Mouse (Mus musculus) embryonic stem cell, embryonic (primary cell): ENCODE data around the gene Ghr.

Experiments
- CTCF ChIA-PET, 4 experiments: fragments of 300-600 bp in 2 of 4; fragments of 350-600 bp in 2 of 4; sonication (Branson Sonifier 250); formaldehyde crosslinking; loops; one replicate each; lab custom pipeline; 2022; ENCODE audit warnings: inconsistent platforms in 2 of 4; lab: Charles Lee
- POLR2A ChIA-PET, 4 experiments: fragments of 300-600 bp in 2 of 4; fragments of 350-600 bp in 2 of 4; sonication (Branson Sonifier 250); formaldehyde crosslinking; loops; one replicate each; lab custom pipeline; 2022; ENCODE audit warnings: antibody characterized with exemption in 4 of 4, inconsistent platforms in 1 of 4; lab: Charles Lee

Gene Ghr

DNA sequence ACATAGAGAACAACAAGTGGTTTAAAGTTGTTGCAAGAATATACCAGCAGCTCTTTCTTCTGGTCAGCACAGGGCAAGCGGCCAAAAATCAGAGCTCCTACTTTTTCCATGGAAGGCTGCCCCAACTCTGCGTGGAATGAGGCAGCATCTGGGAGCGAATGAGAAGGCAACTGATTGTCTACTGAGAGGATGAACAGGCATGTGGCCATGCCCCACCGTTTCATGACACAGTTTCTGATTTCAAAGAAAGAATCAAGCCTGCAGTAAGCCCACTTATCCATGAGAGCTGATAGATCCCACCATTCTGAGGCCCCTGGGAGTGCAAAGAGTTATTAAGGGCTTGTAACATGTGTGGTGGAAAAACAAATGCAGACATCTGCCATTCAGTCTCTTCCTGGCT is 160.1 kb downstream of the Ghr start:
- POLR2A ChIA-PET, result no interaction called here
- CTCF ChIA-PET, result no interaction called here

DNA sequence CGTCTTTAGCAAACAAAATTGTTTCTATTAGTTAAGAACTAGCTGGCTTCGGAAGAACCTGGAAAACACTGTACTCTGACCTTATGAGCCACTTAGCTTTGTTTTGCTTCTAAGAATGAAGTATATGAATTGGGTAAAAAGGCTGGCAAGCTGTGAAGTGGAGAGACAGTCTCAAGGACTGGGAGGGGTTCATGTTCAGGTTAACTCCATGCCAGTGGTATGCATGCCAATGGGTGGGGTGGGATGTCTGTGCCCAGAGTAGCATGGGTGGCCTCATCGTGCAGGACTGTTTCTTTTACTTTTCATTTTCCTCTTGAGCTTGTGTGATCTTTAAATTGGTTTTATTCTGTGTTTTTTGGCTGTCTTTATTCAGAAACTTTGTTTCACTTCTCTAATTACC is 165.6 kb downstream of the Ghr start:
- ChIA-PET POLR2A (no interaction called here), CTCF (interaction anchor here in 1 of 4 experiments (0.6 kb wide), 1 partner anchor 491 kb away, joined by 7 read pairs; no protein-coding TSS in a partner anchor)

DNA sequence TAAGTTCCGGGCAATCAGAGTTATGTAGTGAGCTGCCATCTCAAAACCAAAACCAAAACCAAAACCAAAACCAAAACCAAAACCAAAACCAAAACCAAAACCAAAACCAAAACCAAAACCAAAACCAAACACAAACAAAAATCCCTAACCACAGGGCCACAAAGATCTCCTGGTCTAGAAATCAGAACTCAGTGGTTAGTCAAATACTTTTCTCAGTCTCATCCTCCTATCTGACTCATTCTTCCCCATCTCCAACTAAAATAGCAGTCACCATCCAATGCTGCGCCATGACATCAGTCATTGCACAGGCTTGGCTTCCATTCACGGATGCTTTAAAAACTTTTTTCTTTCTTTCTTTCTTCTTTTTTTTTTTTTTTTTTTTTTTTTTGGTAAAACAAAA is 170.2 kb downstream of the Ghr start:
- ChIA-PET CTCF (no interaction called here), POLR2A (no interaction called here)

DNA sequence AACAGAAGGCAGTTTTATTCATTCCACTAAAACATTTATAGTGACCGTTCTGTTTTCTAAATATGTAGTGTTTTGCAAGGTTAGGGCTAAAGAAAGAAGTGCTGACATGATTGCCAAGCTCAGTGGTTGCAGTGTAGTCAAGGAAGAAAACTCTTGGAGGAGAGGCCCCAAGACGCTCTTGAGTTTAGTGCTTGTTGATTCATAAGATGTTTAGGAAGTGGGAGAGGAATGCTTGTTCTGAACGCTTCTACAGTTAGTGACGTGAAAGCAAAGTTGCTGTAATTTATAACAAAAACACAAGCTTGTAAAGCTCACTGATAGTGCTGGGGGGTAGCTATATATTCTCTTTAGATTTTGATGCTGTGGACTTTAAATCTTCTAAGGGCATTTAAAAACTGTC is 174.8 kb downstream of the Ghr start:
- CTCF ChIA-PET, result no interaction called here

DNA sequence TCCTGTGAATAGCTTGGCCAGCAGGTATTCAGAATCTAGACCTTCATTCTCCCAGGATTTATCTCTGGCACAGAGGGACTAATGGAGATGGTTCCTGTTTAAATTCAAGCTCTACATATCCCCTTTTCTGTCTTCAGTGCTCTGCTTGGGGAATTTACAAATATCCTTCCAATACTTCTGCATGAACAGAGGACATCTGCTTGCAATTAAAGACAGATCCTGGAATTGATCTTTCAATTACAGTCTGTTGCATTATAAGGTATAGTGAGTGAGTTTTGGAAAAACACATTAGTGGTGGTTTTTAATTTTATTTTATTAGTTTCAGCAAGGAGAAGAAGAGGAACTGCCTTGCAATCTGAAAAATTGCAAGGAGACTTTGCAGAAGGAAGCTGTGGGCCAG is 184.1 kb downstream of the Ghr start:
- CTCF ChIA-PET, result no interaction called here
- POLR2A ChIA-PET, result no interaction called here

More for the DNA sequence above, 174.8 kb downstream of the Ghr start:
- POLR2A ChIA-PET, result no interaction called here

DNA sequence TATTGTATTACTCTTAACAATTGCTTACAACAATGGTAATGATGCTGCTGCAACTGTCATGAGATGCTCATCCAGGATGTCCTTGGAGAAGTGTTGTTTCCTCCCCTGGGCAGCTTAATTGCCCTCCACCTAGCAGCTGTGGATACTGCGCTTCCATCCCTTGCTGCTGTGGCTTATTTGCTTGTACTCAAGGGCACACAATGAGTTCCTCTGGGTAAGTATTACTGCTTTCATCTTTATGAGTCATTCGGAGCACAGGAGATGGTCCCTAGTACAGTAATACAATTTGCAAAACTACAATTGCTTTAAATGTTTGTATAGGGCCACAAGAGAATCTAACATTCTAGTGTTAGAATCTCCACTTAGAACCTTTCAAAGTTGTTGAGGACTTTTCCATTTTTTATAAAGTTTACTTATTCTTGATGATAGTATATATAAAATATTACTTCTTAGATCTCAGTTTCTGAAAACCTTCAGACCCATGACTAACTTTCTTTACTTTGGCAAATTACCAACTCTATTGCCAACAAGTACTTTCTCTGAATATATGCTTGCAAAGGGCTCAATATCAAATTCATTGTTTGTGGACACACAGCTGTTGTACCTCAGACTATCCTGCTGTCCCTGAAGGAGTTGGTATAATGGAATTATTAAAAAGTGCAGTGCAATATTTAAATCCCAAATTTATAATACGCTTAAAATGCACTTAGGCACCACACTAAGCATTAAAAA is 185.8 kb downstream of the Ghr start:
- POLR2A ChIA-PET, result no interaction called here
- CTCF ChIA-PET, result no interaction called here

DNA sequence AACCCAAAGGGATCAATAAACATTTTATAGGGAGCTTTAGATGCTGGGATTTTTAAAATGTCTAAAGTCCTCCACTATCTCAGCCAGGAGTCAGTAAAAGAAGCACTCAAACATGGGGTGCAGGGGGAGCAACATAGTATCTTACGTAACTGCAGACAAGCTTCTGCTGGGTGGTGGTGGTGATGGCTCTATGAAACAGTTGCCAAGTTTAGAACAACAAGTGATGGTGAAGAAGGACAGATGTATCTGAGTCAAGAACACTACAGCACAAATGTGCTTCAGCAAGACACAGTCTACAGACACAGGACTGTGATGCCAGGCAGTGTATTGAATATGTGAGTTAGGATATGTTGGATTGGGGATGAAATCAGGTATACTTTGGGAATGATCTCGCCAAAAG is 187.1 kb downstream of the Ghr start:
- ChIA-PET POLR2A (no interaction called here), CTCF (no interaction called here)

DNA sequence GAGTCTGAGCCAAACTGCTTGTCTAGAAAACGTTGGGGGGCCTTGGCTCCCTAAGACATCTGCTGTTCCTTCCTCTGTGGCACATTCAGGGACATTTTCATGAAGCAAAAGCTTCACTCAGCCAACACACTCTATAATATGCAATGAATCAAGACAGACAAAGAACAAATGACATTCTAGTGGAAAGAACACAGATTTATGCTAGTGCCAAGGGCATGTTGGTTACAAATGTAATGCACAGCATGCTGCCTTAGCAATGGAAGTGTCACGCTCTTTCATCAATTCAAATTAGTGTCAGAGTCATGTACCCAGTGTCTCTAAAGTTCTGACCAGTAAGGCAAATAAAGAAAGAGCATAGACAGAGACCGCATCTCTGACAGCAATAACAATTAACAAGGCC is 187.6 kb downstream of the Ghr start:
- POLR2A ChIA-PET, result no interaction called here
- CTCF ChIA-PET, result no interaction called here

DNA sequence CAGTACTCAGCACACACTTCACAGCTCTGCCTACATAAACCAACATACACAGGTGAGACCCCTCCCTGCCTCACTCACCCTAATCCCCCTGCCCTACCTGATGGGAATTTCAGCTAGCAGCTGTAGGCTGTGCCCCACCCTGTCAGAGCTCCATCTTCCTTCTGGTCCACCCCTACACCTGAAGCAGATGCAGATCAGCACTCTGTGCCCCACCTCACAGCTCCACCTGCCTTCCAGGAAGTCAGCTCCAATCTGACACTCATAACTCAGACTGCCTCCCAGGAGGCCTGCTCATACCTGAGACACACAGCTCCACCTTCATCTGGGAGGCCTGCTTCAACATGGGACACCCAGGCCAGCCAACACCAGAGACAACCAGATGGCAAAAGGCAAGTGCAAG is 192.6 kb downstream of the Ghr start:
- CTCF ChIA-PET, result no interaction called here

DNA sequence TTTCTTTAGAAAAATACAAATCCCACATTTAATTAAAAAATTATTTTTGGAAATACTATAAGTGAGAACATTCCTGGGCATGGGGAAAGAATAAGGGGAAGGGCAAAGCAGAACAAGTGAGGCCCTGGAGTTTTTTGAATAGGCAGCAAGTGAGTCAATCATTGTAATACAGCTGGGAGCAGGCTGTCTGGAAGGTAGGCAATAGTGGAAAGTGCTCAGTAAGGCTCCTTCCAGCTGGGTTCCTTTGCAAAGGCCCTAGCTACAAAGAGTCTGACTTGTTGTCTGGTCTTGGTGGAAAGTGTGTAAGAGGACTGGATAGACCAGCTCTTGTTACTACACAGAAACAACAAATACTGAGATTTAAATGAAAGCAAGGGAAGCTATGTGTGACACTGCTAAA is 194.3 kb downstream of the Ghr start:
- POLR2A ChIA-PET, result no interaction called here
- CTCF ChIA-PET, result interaction anchor here in 1 of 4 experiments (0.6 kb wide), 1 partner anchor 117 kb away, joined by 3 read pairs; no protein-coding TSS in a partner anchor

More for the DNA sequence above, 192.6 kb downstream of the Ghr start:
- POLR2A ChIA-PET, result no interaction called here

DNA sequence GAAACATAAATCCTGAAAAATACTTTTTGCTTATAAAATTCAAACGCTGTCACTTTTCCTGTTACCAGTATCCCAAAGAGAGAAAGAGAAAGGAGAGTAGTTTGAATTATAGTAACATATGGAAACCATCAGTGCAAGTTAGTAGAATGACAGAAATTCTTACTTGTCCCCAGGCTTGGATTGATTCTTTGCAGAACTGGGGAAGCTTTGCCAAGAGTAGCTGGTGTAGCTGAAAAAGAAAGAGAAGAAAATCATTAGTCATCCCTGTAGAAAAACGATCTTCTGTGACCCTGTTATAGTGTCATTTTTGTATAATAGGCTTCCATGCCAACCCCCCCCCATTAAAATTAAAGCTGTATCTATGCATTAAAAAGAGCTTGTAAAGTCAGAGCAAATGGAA is 194.8 kb downstream of the Ghr start:
- POLR2A ChIA-PET, result no interaction called here
- CTCF ChIA-PET, result interaction anchor here in 1 of 4 experiments (0.6 kb wide), 1 partner anchor 116 kb away, joined by 3 read pairs; no protein-coding TSS in a partner anchor

DNA sequence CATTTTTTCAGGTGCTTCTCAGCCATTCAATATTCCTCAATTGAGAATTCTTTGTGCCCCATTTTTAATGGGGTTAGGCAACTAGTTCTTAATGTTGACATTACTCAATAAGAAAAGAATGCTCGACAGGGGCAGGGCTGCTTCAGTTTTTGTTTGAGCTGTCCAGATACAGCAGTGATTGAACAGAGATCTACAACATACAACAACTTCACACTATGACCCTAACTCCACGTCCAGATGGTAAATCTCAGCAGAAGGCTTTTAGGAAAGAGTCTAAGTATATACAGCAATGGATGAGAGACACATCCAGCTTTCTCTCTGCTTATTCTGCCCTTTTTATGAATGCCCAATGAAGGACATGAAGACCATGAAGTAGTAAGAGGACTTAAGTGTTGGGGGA is 199.5 kb downstream of the Ghr start:
- POLR2A ChIA-PET, result no interaction called here
- CTCF ChIA-PET, result no interaction called here

DNA sequence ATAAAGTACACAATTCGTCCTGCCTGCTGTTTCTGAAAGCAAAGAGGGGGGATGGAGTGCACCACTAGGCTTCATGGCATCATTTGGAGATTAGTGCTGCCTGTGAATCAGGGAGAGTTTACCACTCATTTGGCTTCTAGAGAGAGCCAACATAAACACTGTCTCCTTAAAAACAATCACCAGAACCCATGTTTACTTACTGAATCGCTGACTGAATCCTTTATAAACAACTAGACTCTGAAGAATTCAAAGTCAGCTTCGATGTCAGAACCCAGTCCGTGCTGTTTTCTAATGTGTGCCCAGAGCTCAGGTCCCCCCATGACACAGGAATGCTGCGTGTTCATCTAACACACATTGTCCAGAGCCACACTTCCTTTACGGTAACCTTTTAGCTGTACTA is 201.9 kb downstream of the Ghr start:
- POLR2A ChIA-PET, result no interaction called here
- CTCF ChIA-PET, result no interaction called here

DNA sequence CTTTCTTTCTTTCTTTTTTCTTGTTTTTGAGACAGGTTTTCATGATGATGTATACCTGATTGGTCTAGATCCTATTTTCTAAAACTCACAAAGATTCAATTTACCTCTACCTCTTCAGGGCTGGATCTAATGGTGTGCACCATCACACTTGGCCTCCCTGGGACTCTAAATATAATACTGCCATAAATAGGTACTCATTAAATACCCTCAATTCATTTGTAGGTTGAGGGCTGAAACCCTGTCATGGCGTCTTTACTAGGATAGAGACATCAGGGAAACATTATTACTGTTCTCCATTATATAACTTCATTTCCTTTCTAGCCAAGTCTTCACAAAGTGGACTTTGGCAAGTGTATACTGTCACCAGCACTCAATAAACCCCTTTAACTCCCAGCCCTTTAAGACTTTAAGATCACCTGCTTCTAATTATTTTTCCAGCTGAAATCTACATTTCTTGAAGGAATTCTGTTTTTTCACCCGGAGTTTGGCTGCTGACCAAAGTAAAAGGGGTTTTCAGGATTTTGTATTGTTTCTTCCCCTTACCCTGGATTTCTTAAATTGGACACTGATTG is 214.9 kb downstream of the Ghr start:
- ChIA-PET CTCF (no interaction called here), POLR2A (no interaction called here)

DNA sequence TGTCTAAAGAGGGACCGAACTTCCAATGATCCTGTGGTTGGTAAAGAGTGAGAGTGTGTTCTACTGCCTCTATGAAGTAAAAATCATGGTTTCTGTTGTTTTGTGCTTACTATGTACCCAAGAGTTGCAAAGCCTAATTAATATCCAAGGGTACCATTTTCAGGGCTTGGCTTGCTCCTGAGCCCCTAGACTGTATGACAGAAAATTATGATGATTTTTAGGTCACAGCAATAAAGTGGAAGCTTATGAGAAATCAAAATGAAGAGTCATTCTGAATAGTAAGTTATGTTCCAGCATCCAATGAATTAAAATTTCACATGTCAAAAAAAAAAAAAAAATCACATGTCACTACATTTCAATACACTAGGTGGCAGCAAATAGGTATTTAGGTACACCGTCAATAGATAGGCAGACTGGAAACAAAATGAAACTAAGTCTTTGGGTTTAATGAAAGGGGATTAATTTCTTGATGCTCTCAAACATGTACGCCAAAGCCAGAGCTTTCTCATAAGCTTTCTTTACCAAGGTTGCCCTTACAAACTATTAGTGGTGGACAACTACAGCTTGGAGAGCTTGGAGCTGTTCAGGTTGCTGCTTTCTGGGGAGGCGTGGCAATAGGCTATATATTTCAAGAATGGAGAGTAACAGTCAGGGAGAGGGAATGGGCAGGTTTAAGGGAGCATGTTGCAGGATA is 227.1 kb downstream of the Ghr start:
- POLR2A ChIA-PET, result no interaction called here
- CTCF ChIA-PET, result interaction anchor here in 2 of 4 experiments (0.6 to 0.9 kb wide), 3 partner anchors 54 to 553 kb away, joined by 3 to 5 read pairs (median 4); no protein-coding TSS in a partner anchor

DNA sequence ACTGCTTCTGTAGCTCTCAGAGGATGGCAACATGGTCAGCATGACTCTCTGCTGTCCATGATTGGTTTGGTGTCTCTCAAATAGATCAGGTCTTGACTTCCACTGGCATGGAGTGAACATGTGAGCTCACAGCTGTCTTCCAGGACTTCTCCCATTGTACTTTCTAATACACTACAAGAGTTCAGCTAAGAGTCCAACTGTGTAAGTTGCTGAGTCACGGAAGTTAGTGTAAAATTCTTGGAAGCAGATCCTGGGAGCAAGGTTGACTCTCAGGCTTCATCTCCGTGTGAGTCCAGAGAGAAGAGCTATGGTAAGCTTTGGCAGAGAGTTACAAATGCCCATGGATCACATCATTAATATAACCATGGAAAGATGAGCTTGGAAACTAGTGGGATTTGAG is 229.6 kb downstream of the Ghr start:
- POLR2A ChIA-PET, result no interaction called here
- CTCF ChIA-PET, result no interaction called here

DNA sequence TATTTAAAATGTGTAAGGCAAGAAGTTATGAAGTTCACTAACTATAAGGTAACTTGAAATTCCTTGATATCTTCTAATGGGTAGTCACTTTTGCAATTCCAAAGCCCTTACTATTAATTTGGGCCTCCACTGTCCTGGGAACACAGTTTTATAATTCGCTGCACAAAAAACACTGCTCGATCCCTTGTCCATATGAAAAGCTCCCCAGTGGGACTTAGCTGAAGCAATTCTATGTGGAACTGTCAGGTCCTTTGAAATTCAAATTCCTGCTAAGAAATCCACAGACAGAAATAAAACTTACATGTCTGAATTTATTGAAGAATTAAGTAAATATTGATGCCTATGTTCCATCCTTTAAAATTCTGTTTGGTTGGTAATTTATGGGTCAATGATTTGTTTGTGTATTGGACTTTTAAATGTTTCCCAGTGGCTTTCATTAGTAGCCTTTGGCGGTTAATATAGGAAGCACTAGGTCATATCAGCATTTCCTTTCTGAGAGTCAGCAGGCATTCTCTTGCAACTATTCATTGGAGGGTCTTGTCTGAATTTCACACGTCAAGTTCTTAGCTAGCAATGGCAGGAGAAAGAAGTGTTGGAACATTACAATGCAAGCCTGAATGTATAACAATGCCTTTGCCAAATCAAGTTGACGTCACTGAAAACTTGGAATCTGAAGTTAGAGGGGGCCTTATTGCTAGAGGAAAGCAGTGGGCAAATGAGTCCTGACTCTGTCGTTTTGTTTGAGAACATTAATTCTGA is 233.8 kb downstream of the Ghr start:
- CTCF ChIA-PET, result no interaction called here
- POLR2A ChIA-PET, result no interaction called here

DNA sequence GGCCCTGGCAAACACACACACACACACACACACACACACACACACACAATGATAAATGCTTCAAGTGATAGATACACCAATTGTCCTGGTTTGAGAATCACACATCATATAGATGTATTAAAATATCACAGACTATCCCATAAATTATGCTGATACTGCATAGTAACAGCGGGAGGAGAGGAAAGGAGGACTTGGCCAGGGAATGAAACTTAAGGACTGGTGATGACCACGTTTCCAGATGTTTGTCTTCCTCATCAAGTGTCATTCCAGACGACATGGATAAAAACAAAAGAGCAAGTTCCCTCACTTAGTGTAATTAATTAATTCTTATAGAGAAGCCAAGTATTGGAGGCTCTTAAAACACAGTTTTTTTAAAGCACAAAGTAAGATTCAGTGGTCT is 236.6 kb downstream of the Ghr start:
- ChIA-PET CTCF (no interaction called here), POLR2A (no interaction called here)

DNA sequence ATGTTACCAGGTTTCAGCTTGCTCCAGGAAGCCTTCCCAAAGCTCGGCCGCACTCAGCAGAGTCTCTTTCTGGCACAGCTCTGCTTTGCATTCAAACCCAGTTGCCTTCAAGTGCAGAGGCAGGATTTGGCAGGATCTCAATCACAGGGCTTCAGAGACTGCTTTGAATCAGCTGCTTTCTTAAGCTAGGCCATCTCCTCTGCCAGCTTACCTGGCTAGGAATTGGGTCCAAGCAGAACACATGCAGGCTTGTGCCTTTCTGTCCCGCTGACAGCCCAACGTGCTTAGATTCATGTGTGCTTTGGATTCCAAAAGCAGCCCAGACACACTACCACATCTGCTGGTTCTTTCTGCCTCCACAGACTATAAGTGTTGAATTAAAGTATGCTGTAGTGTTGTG is 238.7 kb downstream of the Ghr start:
- ChIA-PET CTCF (interaction anchor here in 1 of 4 experiments (0.6 to 0.7 kb wide), 2 partner anchors 16 to 109 kb away, joined by 3 read pairs; no protein-coding TSS in a partner anchor), POLR2A (no interaction called here)
